Mouse (Mus musculus) hindbrain, embryonic 10.5 days (tissue): ENCODE results near the gene Gstt3. TPM values are rescaled to one million over a fixed set of nuclear protein-coding genes. Genes with fewer than 3 reads are reported as not detected.
A peak's percentile ranks its signal among the peaks of the same experiment; 100 is the strongest.

ENCODE experiments used
- DNase-seq: peaks from one replicate; pipeline ENCODE4 v3.0.0-alpha.2; 2017; ENCODE audit warnings: low spot score
- H3K27ac ChIP-seq: fragments of 300-500 bp; sonication (generic); 2 replicates; pipeline ENCODE4 v1.5.1; 2016; ENCODE audit warnings: mild to moderate bottlenecking, moderate library complexity
- H3K27me3 ChIP-seq: fragments of 300-500 bp; sonication (generic); 2 replicates; pipeline ENCODE4 v1.6.1; 2016; ENCODE audit warnings: mild to moderate bottlenecking; ENCODE audit not compliant: poor library complexity, insufficient read depth, severe bottlenecking
- H3K36me3 ChIP-seq: fragments of 300-500 bp; sonication (generic); 2 replicates; pipeline ENCODE4 v1.6.1; 2016; ENCODE audit warnings: mild to moderate bottlenecking, moderate library complexity
- H3K4me1 ChIP-seq: fragments of 300-500 bp; sonication (generic); replicated peaks from 2 replicates; pipeline ENCODE4 v1.6.1; 2016; ENCODE audit warnings: mild to moderate bottlenecking
- H3K4me3 ChIP-seq: fragments of 300-500 bp; sonication (generic); 2 replicates; pipeline ENCODE4 v1.5.1; 2016; ENCODE audit warnings: mild to moderate bottlenecking, moderate library complexity
- H3K9me3 ChIP-seq: fragments of 300-500 bp; sonication (generic); 2 replicates; pipeline ENCODE4 v1.6.1; 2016; ENCODE audit warnings: mild to moderate bottlenecking, moderate library complexity
- WGBS: fragments of 180-500 bp; shearing (Covaris S2); methylation state at CpG from one replicate; pipeline ENCODE4 v1.1.7; 2016; 5-methylcytosine and 5-hydroxymethylcytosine counted together
- polyA plus RNA-seq: library from polyadenylated mRNA; unstranded; fragments of >200 nt; fragmentation: Nextera tagmentation; extraction: Ambion mirVana; gene quantifications from 2 replicates; pipeline ENCODE4 v1.2.1, GENCODE M21; 2016

Gene Gstt3
- polyA plus RNA-seq = 1.4 and 1.9 TPM in 2 replicates

- Histone ChIP-seq H3K4me3 (peak within 1 kb of the TSS; percentile 55), H3K9me3 (no peaks in the 10 kb centered on the region), H3K36me3 (no peaks in the 10 kb centered on the region), H3K4me1 (peaks cover 17% of the 10 kb centered on the region), H3K27ac (no peak within 1 kb of the TSS), H3K27me3 (peaks cover 58% of the 10 kb centered on the region)
- WGBS = 1% methylated on average over 28 of the region's 28 CpGs
- DNase-seq = peak; percentile 64
Observed at GRCm38 (mm10) chr10:75780769-75781578, at the start of gene Gstt3, which contains the start of gene Gm20441. Gstt3 (minus strand) TSS chr10:75781414. Gm20441 (minus strand) TSS chr10:75780954.

- no peak for DNase-seq
- Histone ChIP-seq H3K27me3 (peaks cover 29% of the 10 kb centered on the region), H3K27ac (no peak overlapping the region), H3K9me3 (no peaks in the 10 kb centered on the region), H3K36me3 (no peaks in the 10 kb centered on the region), H3K4me3 (no peak overlapping the region), H3K4me1 (peaks cover 22% of the 10 kb centered on the region)
- WGBS = 88% methylated on average over 2 of the region's 2 CpGs
Observed at GRCm38 (mm10) chr10:75830275-75830670, 49.1 kb upstream of the Gstt3 start.

GRCm38 (mm10) chr10:75829529-75830274 is 48.5 kb upstream of the Gstt3 start:
- WGBS = 88% methylated on average over 2 of the region's 2 CpGs
- no peak overlapping the region for H3K27ac ChIP-seq
- DNase-seq = no peak
- H3K4me3 ChIP-seq = no peak overlapping the region
- no peaks in the 10 kb centered on the region for H3K36me3 ChIP-seq
- no peaks in the 10 kb centered on the region for H3K9me3 ChIP-seq
- peaks cover 24% of the 10 kb centered on the region for H3K27me3 ChIP-seq
- H3K4me1 ChIP-seq = peaks cover 16% of the 10 kb centered on the region

- Histone ChIP-seq H3K4me3 (no peak overlapping the region), H3K4me1 (peaks cover 4% of the 10 kb centered on the region)
Observed at GRCm38 (mm10) chr10:75828500-75828931, 47.3 kb upstream of the Gstt3 start.

GRCm38 (mm10) chr10:75827668-75828360 is 46.6 kb upstream of the Gstt3 start:
- H3K4me1 ChIP-seq = no peaks in the 10 kb centered on the region

More at GRCm38 (mm10) chr10:75828500-75828931, 47.3 kb upstream of the Gstt3 start:
- DNase-seq = no peak
- H3K27me3 ChIP-seq = peaks cover 12% of the 10 kb centered on the region
- H3K9me3 ChIP-seq = peaks cover under 1% of the 10 kb centered on the region; the same call in 1 of the 2 replicates
- H3K27ac ChIP-seq = no peak overlapping the region
- no peaks in the 10 kb centered on the region for H3K36me3 ChIP-seq

GRCm38 (mm10) chr10:75824530-75824929 is 43.3 kb upstream of the Gstt3 start:
- 86% methylated on average over 4 of the region's 4 CpGs for WGBS
- Histone ChIP-seq H3K4me1 (no peaks in the 10 kb centered on the region), H3K4me3 (no peak overlapping the region), H3K27me3 (no peaks in the 10 kb centered on the region), H3K27ac (no peak overlapping the region), H3K36me3 (no peaks in the 10 kb centered on the region), H3K9me3 (peaks cover 3% of the 10 kb centered on the region; the same call in 1 of the 2 replicates)
- no peak for DNase-seq

More at GRCm38 (mm10) chr10:75827668-75828360, 46.6 kb upstream of the Gstt3 start:
- DNase-seq = no peak
- peaks cover 5% of the 10 kb centered on the region; the same call in 1 of the 2 replicates for H3K27me3 ChIP-seq
- no peak overlapping the region for H3K27ac ChIP-seq
- peaks cover 3% of the 10 kb centered on the region; the same call in 1 of the 2 replicates for H3K9me3 ChIP-seq
- H3K4me3 ChIP-seq = no peak overlapping the region
- no peaks in the 10 kb centered on the region for H3K36me3 ChIP-seq
- WGBS = 96% methylated on average over 4 of the region's 4 CpGs

GRCm38 (mm10) chr10:75823782-75824181 is 42.6 kb upstream of the Gstt3 start:
- no peak for DNase-seq
- Histone ChIP-seq H3K4me3 (no peak overlapping the region), H3K36me3 (no peaks in the 10 kb centered on the region), H3K4me1 (no peaks in the 10 kb centered on the region), H3K27ac (no peak overlapping the region), H3K27me3 (no peaks in the 10 kb centered on the region), H3K9me3 (peaks cover 3% of the 10 kb centered on the region; the same call in 1 of the 2 replicates)
- WGBS = 86% methylated on average over 1 of the region's 1 CpGs

- Histone ChIP-seq H3K9me3 (peaks cover 3% of the 10 kb centered on the region; the same call in 1 of the 2 replicates), H3K4me1 (no peaks in the 10 kb centered on the region), H3K36me3 (no peaks in the 10 kb centered on the region), H3K4me3 (no peak within 1 kb of the TSS), H3K27ac (no peak within 1 kb of the TSS), H3K27me3 (no peaks in the 10 kb centered on the region)
- WGBS = 96% methylated on average over 2 of the region's 2 CpGs
- no peak for DNase-seq
Observed at GRCm38 (mm10) chr10:75822443-75822842, 41.2 kb upstream of the Gstt3 start, which contains the start of gene Gstt4. Gstt4 (minus strand) TSS chr10:75822543.

- Histone ChIP-seq H3K4me3 (no peak overlapping the region), H3K27ac (no peak overlapping the region), H3K27me3 (no peaks in the 10 kb centered on the region), H3K9me3 (peaks cover 3% of the 10 kb centered on the region; the same call in 1 of the 2 replicates), H3K4me1 (no peaks in the 10 kb centered on the region), H3K36me3 (no peaks in the 10 kb centered on the region)
- 89% methylated on average over 5 of the region's 5 CpGs for WGBS
- DNase-seq = no peak
Observed at GRCm38 (mm10) chr10:75819882-75820281, 38.7 kb upstream of the Gstt3 start.

- DNase-seq = no peak
- Histone ChIP-seq H3K4me1 (no peaks in the 10 kb centered on the region), H3K27ac (no peak overlapping the region), H3K9me3 (peaks cover 3% of the 10 kb centered on the region; the same call in 1 of the 2 replicates), H3K36me3 (no peaks in the 10 kb centered on the region), H3K4me3 (no peak overlapping the region), H3K27me3 (no peaks in the 10 kb centered on the region)
- 56% methylated on average over 10 of the region's 10 CpGs for WGBS
Observed at GRCm38 (mm10) chr10:75818641-75819040, 37.4 kb upstream of the Gstt3 start.

- H3K36me3 ChIP-seq = no peaks in the 10 kb centered on the region
- H3K27ac ChIP-seq = no peak overlapping the region
- no peaks in the 10 kb centered on the region for H3K27me3 ChIP-seq
- no peak for DNase-seq
- no peak overlapping the region for H3K4me3 ChIP-seq
- H3K9me3 ChIP-seq = no peaks in the 10 kb centered on the region
- WGBS = 75% methylated on average over 2 of the region's 2 CpGs
- H3K4me1 ChIP-seq = no peaks in the 10 kb centered on the region
Observed at GRCm38 (mm10) chr10:75804217-75804616, 23.0 kb upstream of the Gstt3 start.

GRCm38 (mm10) chr10:75798176-75798696 is 17.0 kb upstream of the Gstt3 start, which contains the start of gene Gstt1:
Gstt1 (minus strand) TSS chr10:75798584.
- DNase-seq = peak; percentile 44
- peak within 1 kb of the TSS; percentile 64; the same call in 1 of the 2 replicates for H3K27ac ChIP-seq
- no peaks in the 10 kb centered on the region for H3K36me3 ChIP-seq
- H3K9me3 ChIP-seq = no peaks in the 10 kb centered on the region
- 5% methylated on average over 18 of the region's 18 CpGs for WGBS
- peaks cover 31% of the 10 kb centered on the region for H3K4me1 ChIP-seq
- H3K27me3 ChIP-seq = peaks cover 24% of the 10 kb centered on the region
- H3K4me3 ChIP-seq = peak within 1 kb of the TSS; percentile 52
